Mouse (Mus musculus) heart, postnatal 0 days (tissue): ENCODE data around the gene Tbc1d5. TPM values are rescaled to one million over a fixed set of nuclear protein-coding genes. Genes with fewer than 3 reads are reported as not detected.

Experiments
- ATAC-seq: fragments of 200-750 bp; cut with Nextera tagmentation; 2 replicates; pipeline ENCODE4 v1.8.0; 2017; ENCODE audit warnings: low read depth, moderate number of reproducible peaks, moderate library complexity; ENCODE audit not compliant: insufficient read depth
- DNase-seq: peaks from one replicate; pipeline ENCODE4 v3.0.0-alpha.2; 2016; ENCODE audit warnings: low spot score
- H3K27ac ChIP-seq: fragments of 300-500 bp; sonication (generic); 2 replicates; pipeline ENCODE4 v1.5.1; 2014; ENCODE audit warnings: low read depth, mild to moderate bottlenecking
- H3K27me3 ChIP-seq: fragments of 300-500 bp; sonication (generic); 2 replicates; pipeline ENCODE4 v1.6.1; 2014; ENCODE audit warnings: low read length, mixed read lengths; ENCODE audit not compliant: control insufficient read depth, insufficient read depth
- H3K36me3 ChIP-seq: fragments of 300-500 bp; sonication (generic); replicated peaks from 2 replicates; pipeline ENCODE4 v1.6.1; 2014; ENCODE audit warnings: low read length, mixed read lengths; ENCODE audit not compliant: control insufficient read depth, insufficient read depth
- H3K4me1 ChIP-seq: fragments of 300-500 bp; sonication (generic); 2 replicates; pipeline ENCODE4 v1.6.1; 2014; ENCODE audit warnings: antibody characterized with exemption; ENCODE audit not compliant: control insufficient read depth, insufficient read depth
- H3K4me2 ChIP-seq: fragments of 300-500 bp; sonication (generic); 2 replicates; pipeline ENCODE4 v1.6.1; 2014; ENCODE audit warnings: low read depth, mild to moderate bottlenecking, low read length, moderate library complexity
- H3K4me3 ChIP-seq: fragments of 300-500 bp; sonication (generic); 2 replicates; pipeline ENCODE4 v1.5.1; 2014; ENCODE audit warnings: low read depth, low read length
- H3K9ac ChIP-seq: fragments of 300-500 bp; sonication (generic); replicated peaks from 2 replicates; pipeline ENCODE4 v1.6.1; 2014; ENCODE audit warnings: low read depth, low read length, mixed read lengths
- H3K9me3 ChIP-seq: fragments of 300-500 bp; sonication (generic); replicated peaks from 2 replicates; pipeline ENCODE4 v1.6.1; 2016; ENCODE audit warnings: low read length; ENCODE audit not compliant: control insufficient read depth
- CTCF ChIP-seq: IDR thresholded peaks from 2 replicates; pipeline ENCODE4 v1.5.1; 2016; ENCODE audit warnings: antibody characterized with exemption, control low read depth, low read depth
- EP300 ChIP-seq: IDR thresholded peaks from 2 replicates; pipeline ENCODE4 v1.6.1; 2016; ENCODE audit warnings: antibody characterized with exemption, low read depth
- WGBS: fragments of 180-500 bp; shearing (Covaris S2); extraction: QIAGEN DNeasy Blood & Tissue Kit; methylation state at CpG from one replicate; pipeline ENCODE4 v1.1.7; 2014; 5-methylcytosine and 5-hydroxymethylcytosine counted together
- polyA plus RNA-seq: library from polyadenylated mRNA; unstranded; fragments of >200 nt; fragmentation: Nextera tagmentation; extraction: Ambion mirVana; gene quantifications from 2 replicates; pipeline ENCODE4 v1.2.1, GENCODE M21; 2015
- total RNA-seq: library from RNA; depleted of rRNA; stranded (reverse); fragments of >200 nt; gene quantifications from 2 replicates; pipeline ENCODE4 v1.2.3, GENCODE M21; 2014; ENCODE audit warnings: low replicate concordance

The Tbc1d5 gene
- total and polyA plus RNA-seq, 2 experiments from 2014 or later: 4.9 to 40.9 TPM

GRCm38 (mm10) chr17:50908568-50909335 is 270.4 kb downstream of the Tbc1d5 start:
- DNase-seq (no peak), ATAC-seq (no peak)
- Histone ChIP-seq H3K27me3 (no peaks in the 10 kb centered on the region), H3K27ac (no peak overlapping the region), H3K9ac (no peak overlapping the region), H3K4me3 (no peak overlapping the region), H3K4me1 (no peaks in the 10 kb centered on the region), H3K4me2 (no peak overlapping the region), H3K9me3 (no peaks in the 10 kb centered on the region), H3K36me3 (no peaks in the 10 kb centered on the region)
- 69% methylated on average over 6 of the region's 6 CpGs for WGBS
- no peak for TF ChIP-seq CTCF
- no peak for TF ChIP-seq EP300

GRCm38 (mm10) chr17:50908160-50908559 is 271.0 kb downstream of the Tbc1d5 start:
- DNase-seq (no peak), ATAC-seq (no peak)
- Histone ChIP-seq H3K36me3 (no peaks in the 10 kb centered on the region), H3K4me1 (no peaks in the 10 kb centered on the region), H3K9ac (no peak overlapping the region), H3K27ac (no peak overlapping the region), H3K9me3 (no peaks in the 10 kb centered on the region), H3K4me3 (no peak overlapping the region), H3K4me2 (no peak overlapping the region), H3K27me3 (no peaks in the 10 kb centered on the region)
- WGBS: 85% methylated on average over 4 of the region's 4 CpGs
- TF ChIP-seq CTCF (no peak), EP300 (no peak)

GRCm38 (mm10) chr17:50906630-50907029 is 272.5 kb downstream of the Tbc1d5 start:
- 67% methylated on average over 1 of the region's 1 CpGs for WGBS
- no peaks in the 10 kb centered on the region for H3K36me3 ChIP-seq
- no peak overlapping the region for H3K4me2 ChIP-seq
- no peaks in the 10 kb centered on the region for H3K9me3 ChIP-seq
- no peak overlapping the region for H3K9ac ChIP-seq
- no peak overlapping the region for H3K4me3 ChIP-seq
- TF ChIP-seq CTCF (no peak), EP300 (no peak)
- no peaks in the 10 kb centered on the region for H3K4me1 ChIP-seq
- H3K27me3 ChIP-seq: no peaks in the 10 kb centered on the region
- ATAC-seq: no peak
- H3K27ac ChIP-seq: no peak overlapping the region
- no peak for DNase-seq

DNA sequence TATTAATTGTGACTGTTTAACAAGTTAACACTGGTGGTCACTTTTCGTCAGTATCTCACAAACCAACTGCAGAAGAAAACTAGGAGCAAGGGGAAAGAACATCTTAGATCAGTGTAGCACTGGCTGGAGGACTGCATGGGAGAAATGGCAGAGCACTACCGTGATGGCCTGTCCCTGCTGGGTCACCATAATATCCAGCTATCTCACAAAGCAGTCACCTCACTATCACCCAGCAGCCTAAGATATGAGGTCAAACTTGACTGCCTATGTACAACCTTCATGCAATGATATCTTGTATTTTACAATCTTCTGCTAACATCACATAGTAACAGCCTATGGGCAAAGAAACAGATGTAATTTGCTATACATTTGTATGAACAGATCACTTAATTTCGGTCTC is 274.7 kb downstream of the Tbc1d5 start:
- DNase-seq (no peak), ATAC-seq (no peak)
- H3K27me3 ChIP-seq: no peaks in the 10 kb centered on the region
- TF ChIP-seq EP300 (no peak), CTCF (no peak)
- H3K9ac ChIP-seq: no peak overlapping the region
- 86% methylated on average over 3 of the region's 3 CpGs for WGBS
- H3K4me3 ChIP-seq: no peak overlapping the region
- no peak overlapping the region for H3K4me2 ChIP-seq
- H3K27ac ChIP-seq: no peak overlapping the region
- H3K4me1 ChIP-seq: no peaks in the 10 kb centered on the region
- no peaks in the 10 kb centered on the region for H3K9me3 ChIP-seq
- H3K36me3 ChIP-seq: no peaks in the 10 kb centered on the region

GRCm38 (mm10) chr17:50897867-50898266 is 281.3 kb downstream of the Tbc1d5 start:
- H3K4me2 ChIP-seq: no peak overlapping the region
- no peaks in the 10 kb centered on the region for H3K9me3 ChIP-seq
- DNase-seq: no peak
- H3K27me3 ChIP-seq: no peaks in the 10 kb centered on the region
- ATAC-seq: no peak
- TF ChIP-seq EP300 (no peak), CTCF (no peak)
- WGBS: 88% methylated on average over 7 of the region's 7 CpGs
- no peak overlapping the region for H3K9ac ChIP-seq
- no peak overlapping the region for H3K27ac ChIP-seq
- no peaks in the 10 kb centered on the region for H3K36me3 ChIP-seq
- no peak overlapping the region for H3K4me3 ChIP-seq
- H3K4me1 ChIP-seq: no peaks in the 10 kb centered on the region

DNA sequence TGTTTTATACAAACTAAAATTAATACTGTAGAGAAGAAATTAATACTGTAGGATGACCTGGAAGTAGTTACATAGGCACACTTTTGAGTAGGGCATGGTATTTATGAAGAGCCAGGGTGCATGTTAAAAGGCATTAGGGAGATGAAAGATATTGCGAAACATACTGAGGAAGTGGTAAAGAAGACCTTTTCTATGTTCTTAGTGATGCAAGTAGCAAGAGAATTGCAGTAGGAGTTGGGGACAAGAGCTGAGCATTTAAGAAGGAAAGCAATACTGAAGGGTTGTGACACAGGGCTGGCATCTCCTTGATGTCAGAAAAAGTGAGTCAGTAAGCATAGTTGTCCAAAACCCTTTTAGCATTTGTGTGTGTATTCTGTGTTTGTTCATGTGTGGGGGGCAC is 289.7 kb downstream of the Tbc1d5 start:
- H3K27me3 ChIP-seq: no peaks in the 10 kb centered on the region
- no peaks in the 10 kb centered on the region for H3K4me1 ChIP-seq
- H3K36me3 ChIP-seq: no peaks in the 10 kb centered on the region
- TF ChIP-seq CTCF (no peak), EP300 (no peak)
- 92% methylated on average over 1 of the region's 1 CpGs for WGBS
- H3K4me3 ChIP-seq: no peak overlapping the region
- H3K4me2 ChIP-seq: no peak overlapping the region
- H3K9me3 ChIP-seq: no peaks in the 10 kb centered on the region
- H3K9ac ChIP-seq: no peak overlapping the region
- no peak overlapping the region for H3K27ac ChIP-seq
- ATAC-seq (no peak), DNase-seq (no peak)
